Mouse (Mus musculus) stomach, postnatal 0 days (tissue): ENCODE measurements around the gene Hist2h4.

ENCODE experiments used
- CTCF ChIP-seq: IDR thresholded peaks from 2 replicates; pipeline ENCODE4 v1.5.1; 2016; ENCODE audit warnings: antibody characterized with exemption, low read depth, mild to moderate bottlenecking, moderate library complexity
- EP300 ChIP-seq: optimal IDR thresholded peaks from 2 replicates; pipeline ENCODE3; 2016; ENCODE audit warnings: antibody characterized with exemption

DNA sequence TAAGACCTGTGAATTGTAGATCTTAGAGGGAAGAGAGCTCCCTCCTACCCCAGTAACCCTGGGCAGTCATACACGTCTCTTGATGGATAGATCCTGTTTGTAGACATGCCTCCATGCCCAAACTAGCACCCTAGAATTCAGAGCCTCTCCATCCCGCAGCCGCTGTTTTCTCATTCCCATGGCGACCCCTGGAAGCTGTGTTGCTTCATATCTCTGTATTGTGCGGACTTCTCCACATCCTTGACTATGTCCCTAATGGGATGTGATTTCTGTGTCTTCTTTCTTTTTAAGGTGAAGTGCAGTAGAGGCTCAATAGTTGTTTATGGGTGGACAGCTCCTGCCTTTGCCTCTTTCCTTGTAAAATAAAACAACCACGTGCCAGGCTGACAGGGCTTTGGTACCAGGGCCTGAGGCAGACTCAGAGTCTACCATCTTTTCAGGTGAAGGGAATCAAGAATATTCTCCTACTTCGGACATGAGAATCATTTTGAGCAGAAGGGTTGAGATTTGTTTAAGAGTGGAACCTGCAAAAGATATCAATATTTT lies 1.4 kb upstream of the Hist2h4 start:
- no peak for TF ChIP-seq CTCF
- TF ChIP-seq EP300, result no peak
